Mouse (Mus musculus): ENCODE measurements at regions not wholly inside any gene's neighbourhood (a gene's known extent, or its start where the extent isn't known, plus 50 kb on each side); places are given as distances from the start of the nearest gene placed in this dataset.

- TF ChIP-seq POLR2A (IDR thresholded peaks at IDR 0.05; ENCODE audit: insufficient read depth, low read depth, low read length) (no peak), CTCF (IDR thresholded peaks at IDR 0.05; ENCODE audit: insufficient read depth, low read depth, low read length) (no peak)
These were observed 511.1 kb upstream of the Sox9 start for GRCm38 (mm10) chr11:112270911-112271310.
